Mouse (Mus musculus) intestine, embryonic 15.5 days (tissue): ENCODE results near the gene Gm17689. TPM values are rescaled to one million over a fixed set of nuclear protein-coding genes. Genes with fewer than 3 reads are reported as not detected.

Experiments used
- ATAC-seq: fragments of 200-750 bp; cut with Nextera tagmentation; 2 replicates; pipeline ENCODE4 v1.8.0; 2017; ENCODE audit warnings: moderate TSS enrichment, moderate library complexity
- H3K27ac ChIP-seq: fragments of 300-500 bp; sonication (generic); 2 replicates; pipeline ENCODE4 v1.5.1; 2015; ENCODE audit warnings: mild to moderate bottlenecking, inconsistent platforms
- H3K27me3 ChIP-seq: fragments of 300-500 bp; sonication (generic); replicated peaks from 2 replicates; pipeline ENCODE4 v1.6.1; 2015; ENCODE audit warnings: inconsistent platforms
- H3K36me3 ChIP-seq: fragments of 300-500 bp; sonication (generic); 2 replicates; pipeline ENCODE4 v1.6.1; 2015; ENCODE audit warnings: inconsistent platforms
- H3K4me1 ChIP-seq: fragments of 300-500 bp; sonication (generic); replicated peaks from 2 replicates; pipeline ENCODE4 v1.6.1; 2015; ENCODE audit warnings: inconsistent platforms
- H3K4me2 ChIP-seq: fragments of 300-500 bp; sonication (generic); replicated peaks from 2 replicates; pipeline ENCODE4 v1.6.1; 2015; ENCODE audit warnings: mild to moderate bottlenecking, inconsistent platforms
- H3K4me3 ChIP-seq: fragments of 300-500 bp; sonication (generic); replicated peaks from 2 replicates; pipeline ENCODE4 v1.5.1; 2015; ENCODE audit warnings: inconsistent platforms
- H3K9ac ChIP-seq: fragments of 300-500 bp; sonication (generic); 2 replicates; pipeline ENCODE4 v1.6.1; 2015; ENCODE audit warnings: inconsistent platforms
- H3K9me3 ChIP-seq: fragments of 300-500 bp; sonication (generic); 2 replicates; pipeline ENCODE4 v1.6.1; 2016; ENCODE audit warnings: inconsistent platforms
- WGBS: fragments of 180-500 bp; shearing (Covaris S2); methylation state at CpG from one replicate; pipeline ENCODE4 v1.1.7; 2015; 5-methylcytosine and 5-hydroxymethylcytosine counted together
- polyA plus RNA-seq: library from polyadenylated mRNA; unstranded; fragments of >200 nt; fragmentation: Nextera tagmentation; extraction: Ambion mirVana; gene quantifications from 2 replicates; pipeline ENCODE4 v1.2.1, GENCODE M21; 2015

The Gm17689 gene
- polyA plus RNA-seq: not detected in 2 replicates

GRCm38 (mm10) chr9:36582535-36582934, at the start of gene Gm17689:
Gene Gm17689 (minus strand): TSS chr9:36582635.
- H3K27me3 ChIP-seq: no peaks in the 10 kb centered on the region
- no peak within 1 kb of the TSS for H3K27ac ChIP-seq
- no peaks in the 10 kb centered on the region for H3K9me3 ChIP-seq
- H3K36me3 ChIP-seq: no peaks in the 10 kb centered on the region
- no peak for ATAC-seq
- H3K4me1 ChIP-seq: no peaks in the 10 kb centered on the region
- H3K9ac ChIP-seq: no peak within 1 kb of the TSS
- no peak within 1 kb of the TSS for H3K4me3 ChIP-seq
- WGBS: 72% methylated on average over 1 of the region's 1 CpGs
- H3K4me2 ChIP-seq: no peak within 1 kb of the TSS

- no peaks in the 10 kb centered on the region for H3K9me3 ChIP-seq
- no peak within 1 kb of the TSS for H3K9ac ChIP-seq
- H3K4me3 ChIP-seq: no peak within 1 kb of the TSS
- ATAC-seq: no peak
- H3K4me1 ChIP-seq: no peaks in the 10 kb centered on the region
- no peak within 1 kb of the TSS for H3K4me2 ChIP-seq
- no peak within 1 kb of the TSS for H3K27ac ChIP-seq
- no peaks in the 10 kb centered on the region for H3K27me3 ChIP-seq
- H3K36me3 ChIP-seq: no peaks in the 10 kb centered on the region
- 89% methylated on average over 2 of the region's 2 CpGs for WGBS
Measured at GRCm38 (mm10) chr9:36541863-36542262, 40.6 kb downstream of the Gm17689 start, which contains the start of gene Gm5615. Gene Gm5615 (minus strand): TSS chr9:36541963.

Other genes starting within 250 kb of the Gm17689 start
- gene Gm7257, start 150.8 kb downstream of the Gm17689 start, polyA plus RNA-seq: not detected in 2 replicates
- gene Gm9513, start 107.0 kb downstream of the Gm17689 start, polyA plus RNA-seq: not detected in 2 replicates
- not detected in 2 replicates for gene Gm5615, start 40.7 kb downstream of the Gm17689 start, polyA plus RNA-seq
- gene A630095E13Rik, start 60.7 kb upstream of the Gm17689 start, polyA plus RNA-seq: not detected in 2 replicates
- gene Acrv1, start 110.6 kb upstream of the Gm17689 start, polyA plus RNA-seq: not detected in 2 replicates
- gene Chek1, start 144.4 kb upstream of the Gm17689 start, polyA plus RNA-seq: 24.6 and 30.1 TPM in 2 replicates
- 313 and 370 TPM in 2 replicates for gene Stt3a, start 185.0 kb upstream of the Gm17689 start, polyA plus RNA-seq
- 93.5 and 95.5 TPM in 2 replicates for gene Ei24, start 214.8 kb upstream of the Gm17689 start, polyA plus RNA-seq
- gene Fez1, start 239.2 kb upstream of the Gm17689 start, polyA plus RNA-seq: 16.5 and 16.9 TPM in 2 replicates